Mouse (Mus musculus) megakaryocyte, embryonic 14.5 days (primary cell): ENCODE measurements around the gene Drc7.

Experiments
- FLI1 ChIP-seq: IDR thresholded peaks from 2 replicates; pipeline ENCODE4 v1.6.1; 2012; ENCODE audit warnings: low read length, inconsistent platforms, mixed read lengths
- GATA1 ChIP-seq: IDR thresholded peaks from 3 replicates; pipeline ENCODE4 v1.6.1; 2012; ENCODE audit warnings: mixed read lengths, low read length, inconsistent platforms, borderline replicate concordance

DNA sequence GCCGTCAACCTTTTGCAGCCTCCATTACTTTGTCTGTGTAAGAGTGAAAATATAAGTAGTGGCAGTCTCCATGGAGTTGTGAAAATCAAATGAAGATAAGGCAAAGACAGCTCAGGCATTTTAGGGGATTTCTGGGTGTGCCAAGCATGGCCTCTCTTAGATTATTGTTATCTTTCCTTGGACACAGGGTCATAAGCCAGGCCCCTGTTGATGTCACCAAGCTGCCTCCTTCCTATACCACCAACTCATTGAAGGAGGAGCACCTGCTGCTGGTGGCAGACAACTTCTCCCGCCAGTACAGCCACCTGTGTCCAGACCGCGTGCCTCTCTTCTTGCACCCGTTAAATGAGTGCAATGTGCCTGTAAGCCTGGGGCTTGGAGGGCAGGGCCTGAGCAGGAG, 1.5 kb downstream of the Drc7 start:
- TF ChIP-seq GATA1 (no peak), FLI1 (no peak)
